Mouse (Mus musculus) stomach, embryonic 15.5 days (tissue): Measurements from ENCODE around the gene Tmeff1. TPM values are rescaled to one million over a fixed set of nuclear protein-coding genes. Genes with fewer than 3 reads are reported as not detected.

Experiments
- ATAC-seq: fragments of 200-750 bp; cut with Nextera tagmentation; 2 replicates; pipeline ENCODE4 v1.8.0; 2017; ENCODE audit warnings: low read depth, moderate number of reproducible peaks, moderate TSS enrichment; ENCODE audit not compliant: insufficient read depth, low FRiP score
- H3K27ac ChIP-seq: fragments of 300-500 bp; sonication (generic); 2 replicates; pipeline ENCODE4 v1.5.1; 2015; ENCODE audit warnings: mild to moderate bottlenecking, inconsistent platforms
- H3K27me3 ChIP-seq: fragments of 300-500 bp; sonication (generic); replicated peaks from 2 replicates; pipeline ENCODE4 v1.6.1; 2015; ENCODE audit warnings: inconsistent platforms
- H3K36me3 ChIP-seq: fragments of 300-500 bp; sonication (generic); 2 replicates; pipeline ENCODE4 v1.6.1; 2015; ENCODE audit warnings: inconsistent platforms
- H3K4me1 ChIP-seq: fragments of 300-500 bp; sonication (generic); 2 replicates; pipeline ENCODE4 v1.6.1; 2015; ENCODE audit warnings: inconsistent platforms
- H3K4me2 ChIP-seq: fragments of 300-500 bp; sonication (generic); 2 replicates; pipeline ENCODE4 v1.6.1; 2015; ENCODE audit warnings: mild to moderate bottlenecking, inconsistent platforms
- H3K4me3 ChIP-seq: fragments of 300-500 bp; sonication (generic); replicated peaks from 2 replicates; pipeline ENCODE4 v1.5.1; 2015; ENCODE audit warnings: inconsistent platforms
- H3K9ac ChIP-seq: fragments of 300-500 bp; sonication (generic); 2 replicates; pipeline ENCODE4 v1.6.1; 2015; ENCODE audit warnings: inconsistent platforms
- H3K9me3 ChIP-seq: fragments of 300-500 bp; sonication (generic); 2 replicates; pipeline ENCODE4 v1.6.1; 2016; ENCODE audit warnings: inconsistent platforms
- WGBS: fragments of 180-500 bp; shearing (Covaris S2); methylation state at CpG from one replicate; pipeline ENCODE4 v1.1.7; 2015; 5-methylcytosine and 5-hydroxymethylcytosine counted together
- polyA plus RNA-seq: library from polyadenylated mRNA; unstranded; fragments of >200 nt; fragmentation: Nextera tagmentation; extraction: Ambion mirVana; gene quantifications from 2 replicates; pipeline ENCODE4 v1.2.1, GENCODE M21; 2015

Gene Tmeff1
- polyA plus RNA-seq, 1 experiment from 2014 or later = 52.2 TPM

DNA sequence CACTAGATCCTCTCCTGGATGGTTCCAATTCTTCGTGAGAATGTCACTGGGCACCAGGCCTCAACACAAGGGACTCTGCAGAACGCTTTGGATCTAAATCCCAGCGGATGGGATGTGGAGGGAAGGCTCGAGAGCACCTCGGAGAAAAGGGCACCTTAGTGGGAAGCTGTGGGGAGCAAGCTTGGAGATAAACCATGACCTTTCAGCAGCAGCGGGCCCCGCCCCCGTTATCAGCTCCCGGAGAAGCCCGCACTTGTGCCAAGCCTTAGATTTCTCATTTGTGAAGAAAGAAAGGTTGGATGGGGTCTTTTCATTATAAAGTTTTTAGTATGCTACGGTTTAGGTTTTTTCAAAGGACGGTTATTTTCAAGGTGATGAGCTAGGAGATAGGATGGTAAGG is 39.0 kb upstream of the Tmeff1 start:
- no peak overlapping the region for H3K4me3 ChIP-seq
- WGBS = 55% methylated on average over 12 of the region's 12 CpGs
- no peak overlapping the region for H3K27ac ChIP-seq
- no peak overlapping the region for H3K9ac ChIP-seq
- ATAC-seq = no peak
- H3K4me1 ChIP-seq = peaks cover 30% of the 10 kb centered on the region
- H3K36me3 ChIP-seq = no peaks in the 10 kb centered on the region
- H3K9me3 ChIP-seq = no peaks in the 10 kb centered on the region
- H3K4me2 ChIP-seq = no peak overlapping the region
- no peaks in the 10 kb centered on the region for H3K27me3 ChIP-seq

DNA sequence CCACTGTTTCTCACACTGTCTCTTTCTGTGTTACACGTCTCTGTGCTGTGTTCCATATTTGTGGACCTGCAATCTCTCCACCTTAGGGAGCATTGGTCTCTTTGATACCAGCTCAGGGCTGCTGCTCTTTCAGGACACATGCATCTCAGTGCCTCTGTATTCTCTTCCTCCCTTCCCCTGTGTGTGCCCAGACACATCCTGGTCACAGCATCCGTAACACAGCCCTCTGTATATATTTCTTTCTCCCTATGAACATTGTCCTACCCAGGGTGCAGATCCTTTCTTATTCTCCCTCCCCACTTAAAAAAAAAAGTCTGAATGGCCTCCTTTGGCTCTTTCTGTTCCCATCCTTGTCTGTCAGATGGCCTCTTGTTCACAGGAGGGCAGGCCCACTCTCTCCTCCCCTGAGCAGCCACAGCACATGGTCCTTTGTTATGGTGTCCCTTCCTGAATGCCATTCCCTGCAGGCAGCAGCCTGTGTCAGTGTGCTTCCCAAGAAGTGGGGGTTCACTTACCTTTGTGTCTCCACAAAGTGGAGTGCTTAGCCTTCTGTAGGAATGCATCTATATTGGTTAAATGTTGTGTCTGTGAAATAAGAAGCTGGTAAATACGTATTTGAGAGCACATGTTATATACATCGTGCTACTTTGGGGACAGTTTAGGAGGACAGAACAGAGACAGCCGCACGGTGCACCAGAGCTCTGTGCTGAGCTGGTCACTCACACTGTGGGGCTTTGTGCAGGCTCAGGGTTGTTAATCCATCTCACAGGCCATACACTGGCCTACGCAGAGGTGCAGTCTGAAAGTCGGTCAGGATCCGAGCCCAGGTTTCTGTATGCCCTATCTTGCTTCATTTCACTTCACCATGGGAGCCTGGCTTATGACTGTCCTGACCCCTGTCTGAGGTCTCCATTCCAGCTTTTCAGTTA is 38.1 kb upstream of the Tmeff1 start:
- Histone ChIP-seq H3K9ac (no peak overlapping the region), H3K36me3 (no peaks in the 10 kb centered on the region), H3K4me1 (peaks cover 25% of the 10 kb centered on the region), H3K27me3 (no peaks in the 10 kb centered on the region), H3K4me3 (no peak overlapping the region), H3K27ac (no peak overlapping the region), H3K9me3 (no peaks in the 10 kb centered on the region), H3K4me2 (no peak overlapping the region)
- 78% methylated on average over 9 of the region's 9 CpGs for WGBS
- ATAC-seq = no peak

DNA sequence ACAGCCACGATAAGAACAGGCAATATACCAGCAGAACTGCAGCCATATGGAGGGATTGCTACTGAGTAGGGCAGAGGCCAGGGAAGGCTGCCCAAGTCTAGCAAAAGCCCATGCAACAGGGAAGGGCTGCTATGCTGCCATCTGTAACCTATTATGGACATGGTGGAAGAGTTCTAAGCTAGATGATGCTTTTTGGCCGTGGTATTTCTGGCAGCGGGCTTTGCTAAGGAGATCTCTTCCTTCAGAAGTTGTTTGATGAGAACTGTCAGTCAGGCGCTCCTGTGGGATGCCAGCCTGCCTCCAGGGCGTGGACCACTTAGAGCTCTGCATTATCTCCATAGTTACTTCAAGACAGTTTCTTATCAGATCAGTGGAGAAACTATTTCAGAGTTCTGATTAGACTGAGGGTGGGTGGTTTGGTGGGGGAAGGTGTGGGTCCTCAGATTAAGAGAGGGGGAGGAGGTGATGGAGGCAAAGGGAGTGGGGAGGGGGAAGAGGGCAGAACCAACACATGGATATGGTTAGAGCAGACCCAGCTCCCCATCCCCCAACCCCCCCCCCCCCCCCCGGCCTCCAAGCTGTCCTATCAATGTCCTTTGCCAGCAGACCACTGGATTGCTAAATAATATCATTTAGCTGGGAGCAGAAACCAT is 36.5 kb upstream of the Tmeff1 start:
- Histone ChIP-seq H3K4me2 (no peak overlapping the region), H3K36me3 (peaks cover 11% of the 10 kb centered on the region; the same call in 1 of the 2 replicates), H3K9ac (no peak overlapping the region), H3K4me1 (peaks cover 11% of the 10 kb centered on the region; the same call in 1 of the 2 replicates), H3K27me3 (no peaks in the 10 kb centered on the region), H3K4me3 (no peak overlapping the region), H3K9me3 (no peaks in the 10 kb centered on the region), H3K27ac (no peak overlapping the region)
- WGBS = 55% methylated on average over 6 of the region's 6 CpGs
- no peak for ATAC-seq

DNA sequence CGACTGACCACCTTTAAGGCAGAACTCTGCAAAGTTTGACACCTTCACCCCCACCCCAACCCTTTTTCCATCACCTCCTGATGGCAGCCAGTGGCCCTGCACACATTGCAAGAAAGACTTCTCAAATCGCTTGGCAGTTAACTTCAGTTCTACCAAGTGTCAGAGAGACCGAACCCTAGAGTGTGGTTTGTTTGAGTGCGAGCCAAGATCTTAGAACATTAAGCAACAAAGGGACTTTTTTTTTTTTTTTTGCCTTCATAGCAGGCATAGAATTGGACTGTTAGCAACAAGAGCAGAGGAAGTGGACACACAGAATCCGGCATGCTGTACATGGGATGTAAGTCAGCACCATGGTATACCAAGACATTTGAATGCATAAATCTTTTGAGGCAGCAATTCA is 35.3 kb upstream of the Tmeff1 start:
- no peak for ATAC-seq
- Histone ChIP-seq H3K9me3 (no peaks in the 10 kb centered on the region), H3K4me3 (no peak overlapping the region), H3K27me3 (no peaks in the 10 kb centered on the region), H3K27ac (no peak overlapping the region), H3K4me1 (peaks cover 11% of the 10 kb centered on the region; the same call in 1 of the 2 replicates), H3K36me3 (peaks cover 13% of the 10 kb centered on the region; the same call in 1 of the 2 replicates), H3K4me2 (no peak overlapping the region), H3K9ac (no peak overlapping the region)
- WGBS = 61% methylated on average over 5 of the region's 5 CpGs

DNA sequence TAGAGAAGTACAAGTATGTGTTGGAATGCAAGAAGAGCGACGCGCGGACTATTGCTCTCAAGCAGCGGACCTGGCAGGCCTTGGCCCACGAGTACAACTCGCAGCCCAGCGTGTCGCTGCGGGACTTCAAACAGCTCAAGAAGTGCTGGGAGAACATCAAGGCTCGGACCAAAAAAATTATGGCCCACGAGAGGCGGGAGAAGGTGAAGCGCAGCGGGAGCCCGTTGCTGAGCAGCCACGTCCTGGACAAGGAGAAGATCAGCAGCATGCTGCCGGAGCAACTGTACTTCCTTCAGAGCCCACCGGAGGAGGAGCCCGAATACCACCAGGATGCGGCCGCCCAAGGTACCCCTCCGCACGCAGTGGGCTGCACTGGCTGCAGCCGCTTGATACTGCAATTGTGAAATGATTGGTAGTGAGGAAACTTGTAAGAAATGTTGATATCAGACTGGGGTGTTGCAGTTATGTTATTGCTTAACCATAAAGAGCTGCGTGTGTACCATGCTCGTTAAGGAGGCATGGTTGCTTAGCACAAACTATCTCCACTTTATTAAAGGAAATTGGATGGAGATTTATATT is 32.4 kb upstream of the Tmeff1 start:
- no peak overlapping the region for H3K4me2 ChIP-seq
- no peaks in the 10 kb centered on the region for H3K27me3 ChIP-seq
- H3K4me1 ChIP-seq = peaks cover 5% of the 10 kb centered on the region; the same call in 1 of the 2 replicates
- 93% methylated on average over 27 of the region's 27 CpGs for WGBS
- H3K36me3 ChIP-seq = peaks cover 13% of the 10 kb centered on the region; the same call in 1 of the 2 replicates
- no peak for ATAC-seq
- no peak overlapping the region for H3K9ac ChIP-seq
- no peak overlapping the region for H3K4me3 ChIP-seq
- no peak overlapping the region for H3K27ac ChIP-seq
- no peaks in the 10 kb centered on the region for H3K9me3 ChIP-seq

DNA sequence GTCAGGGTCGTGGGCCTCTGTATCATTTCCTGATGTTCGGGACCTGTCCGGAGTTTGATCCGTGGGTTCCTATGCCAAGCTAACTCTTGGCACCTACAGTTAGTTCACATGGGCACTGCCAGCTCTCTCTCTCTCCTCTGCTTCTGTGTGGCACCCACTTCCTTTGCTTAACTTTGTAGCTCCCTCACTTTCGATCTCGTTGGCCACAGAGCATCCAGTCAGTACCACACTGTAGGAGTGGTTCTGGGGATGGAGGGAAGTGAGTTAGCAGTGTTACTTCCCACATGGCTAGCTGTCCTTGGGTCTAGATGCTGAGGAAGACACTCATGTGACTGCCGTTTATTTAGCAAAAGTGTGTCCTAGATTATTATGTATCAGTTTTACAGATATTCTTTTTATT is 30.8 kb upstream of the Tmeff1 start:
- Histone ChIP-seq H3K9ac (no peak overlapping the region), H3K9me3 (no peaks in the 10 kb centered on the region), H3K4me3 (no peak overlapping the region), H3K27ac (no peak overlapping the region), H3K4me1 (no peaks in the 10 kb centered on the region), H3K4me2 (no peak overlapping the region), H3K27me3 (no peaks in the 10 kb centered on the region), H3K36me3 (peaks cover 13% of the 10 kb centered on the region; the same call in 1 of the 2 replicates)
- WGBS = 83% methylated on average over 7 of the region's 7 CpGs
- ATAC-seq = no peak

DNA sequence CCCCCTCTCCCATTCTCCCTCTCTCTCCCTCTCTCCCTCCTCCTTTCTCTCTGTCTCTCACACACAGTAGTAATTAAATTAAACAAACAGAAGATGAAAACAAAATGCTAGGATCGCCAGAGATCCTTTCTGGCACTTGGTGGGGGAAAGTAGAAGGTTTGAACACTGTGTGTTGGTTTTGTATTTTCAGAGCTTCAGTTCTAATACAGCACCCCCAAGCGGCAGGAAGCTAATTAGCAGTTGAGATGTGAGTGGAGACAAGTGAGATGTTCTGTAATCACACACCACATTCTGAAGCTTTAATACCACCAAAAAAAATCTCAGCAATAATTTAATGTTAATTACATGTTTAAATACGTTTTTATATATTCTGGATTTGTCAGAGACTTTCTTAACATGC is 29.2 kb upstream of the Tmeff1 start:
- H3K9me3 ChIP-seq = no peaks in the 10 kb centered on the region
- H3K9ac ChIP-seq = no peak overlapping the region
- H3K36me3 ChIP-seq = peaks cover 13% of the 10 kb centered on the region; the same call in 1 of the 2 replicates
- no peaks in the 10 kb centered on the region for H3K27me3 ChIP-seq
- H3K4me1 ChIP-seq = no peaks in the 10 kb centered on the region
- no peak overlapping the region for H3K4me3 ChIP-seq
- 22% methylated on average over 3 of the region's 3 CpGs for WGBS
- H3K4me2 ChIP-seq = no peak overlapping the region
- no peak for ATAC-seq
- H3K27ac ChIP-seq = no peak overlapping the region

DNA sequence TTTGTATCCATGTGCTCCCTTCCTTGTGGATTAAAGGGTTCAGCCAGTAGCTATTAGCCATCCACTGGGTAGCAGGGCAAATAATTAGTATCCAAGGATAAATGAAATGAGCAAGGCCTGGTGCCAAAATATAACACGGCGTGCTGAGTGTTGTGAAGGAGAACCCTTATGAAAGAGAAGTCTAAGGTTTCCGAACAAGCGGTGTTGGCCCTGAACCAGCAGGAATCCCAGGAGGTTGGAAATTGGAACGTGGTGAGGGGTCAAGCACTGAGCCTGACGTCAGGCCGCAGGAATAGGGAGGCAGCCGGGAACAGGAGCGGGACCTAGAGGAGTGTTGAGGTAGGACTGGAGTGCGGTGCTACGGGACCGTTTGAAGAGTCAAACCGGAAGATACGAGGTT is 25.3 kb upstream of the Tmeff1 start:
- ATAC-seq = no peak
- WGBS = 85% methylated on average over 14 of the region's 14 CpGs
- Histone ChIP-seq H3K36me3 (no peaks in the 10 kb centered on the region), H3K9me3 (no peaks in the 10 kb centered on the region), H3K4me2 (no peak overlapping the region), H3K27me3 (no peaks in the 10 kb centered on the region), H3K4me1 (no peaks in the 10 kb centered on the region), H3K27ac (no peak overlapping the region), H3K9ac (no peak overlapping the region), H3K4me3 (no peak overlapping the region)

DNA sequence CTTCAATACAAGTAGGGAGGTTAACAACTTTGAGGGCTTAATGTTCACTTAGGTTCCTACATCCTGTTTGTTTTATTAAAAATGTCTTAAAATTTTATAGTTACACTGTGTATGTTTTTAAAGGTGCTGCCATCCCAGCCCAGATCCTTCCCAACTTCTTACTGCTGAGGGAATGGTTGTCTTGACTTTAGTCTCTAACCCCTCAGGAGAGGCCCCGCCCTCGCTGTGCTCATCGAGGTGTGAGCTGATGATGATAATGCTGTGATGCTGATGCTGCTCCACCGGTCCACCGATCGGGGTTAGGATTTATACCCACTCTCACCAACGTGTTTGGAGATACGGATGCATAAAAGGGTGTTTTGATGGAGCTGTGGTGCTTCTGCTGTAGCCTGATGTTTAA is 23.1 kb upstream of the Tmeff1 start:
- Histone ChIP-seq H3K4me3 (no peak overlapping the region), H3K4me2 (no peak overlapping the region), H3K27me3 (no peaks in the 10 kb centered on the region), H3K27ac (no peak overlapping the region), H3K9ac (no peak overlapping the region), H3K4me1 (no peaks in the 10 kb centered on the region), H3K9me3 (no peaks in the 10 kb centered on the region), H3K36me3 (no peaks in the 10 kb centered on the region)
- ATAC-seq = no peak
- 88% methylated on average over 8 of the region's 8 CpGs for WGBS

DNA sequence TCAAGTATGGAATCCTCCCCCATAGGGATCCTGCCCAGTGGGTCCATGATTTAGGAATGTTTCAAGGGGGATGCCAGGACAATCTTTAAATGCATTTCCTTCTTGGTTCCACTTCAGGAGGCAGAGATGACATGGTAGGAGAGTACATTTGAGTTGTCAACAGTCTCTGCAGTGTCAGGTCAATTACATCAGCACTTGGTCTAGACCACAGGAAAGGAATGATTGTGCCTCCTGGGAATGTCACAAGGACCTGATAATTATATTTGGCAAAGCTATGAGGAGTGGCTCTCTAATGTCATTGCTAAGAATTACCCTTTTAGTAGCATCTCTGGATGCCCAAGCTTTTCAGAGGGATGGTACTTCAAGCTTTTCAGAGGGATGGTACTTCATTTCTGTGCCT is 20.0 kb upstream of the Tmeff1 start:
- Histone ChIP-seq H3K4me3 (no peak overlapping the region), H3K27ac (no peak overlapping the region), H3K4me1 (no peaks in the 10 kb centered on the region), H3K9ac (no peak overlapping the region), H3K27me3 (no peaks in the 10 kb centered on the region), H3K36me3 (no peaks in the 10 kb centered on the region), H3K9me3 (no peaks in the 10 kb centered on the region), H3K4me2 (no peak overlapping the region)
- no peak for ATAC-seq

DNA sequence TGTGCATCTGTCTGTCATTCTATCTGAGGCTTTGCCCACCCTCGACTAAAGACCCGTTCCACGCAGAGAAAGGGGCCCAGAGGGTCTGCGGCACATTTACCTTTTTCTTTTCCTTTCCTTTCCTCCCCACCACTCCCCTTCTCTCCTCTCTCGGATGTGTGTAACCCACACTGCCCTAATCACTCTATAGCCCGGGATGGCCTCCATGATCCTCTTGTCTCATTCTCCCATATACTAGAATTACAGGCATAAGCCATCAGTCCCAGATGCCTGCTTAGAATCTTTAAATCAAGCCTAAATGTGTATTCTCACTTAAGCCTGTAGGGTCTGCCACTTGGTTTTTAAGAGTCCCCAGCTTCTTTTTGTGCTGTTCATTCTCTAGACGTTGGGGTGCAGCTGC is 8.6 kb upstream of the Tmeff1 start:
- no peaks in the 10 kb centered on the region for H3K4me1 ChIP-seq
- H3K4me2 ChIP-seq = no peak overlapping the region
- H3K9me3 ChIP-seq = no peaks in the 10 kb centered on the region
- no peak overlapping the region for H3K9ac ChIP-seq
- H3K27ac ChIP-seq = no peak overlapping the region
- no peaks in the 10 kb centered on the region for H3K36me3 ChIP-seq
- ATAC-seq = no peak
- 82% methylated on average over 7 of the region's 7 CpGs for WGBS
- no peak overlapping the region for H3K4me3 ChIP-seq
- no peaks in the 10 kb centered on the region for H3K27me3 ChIP-seq

DNA sequence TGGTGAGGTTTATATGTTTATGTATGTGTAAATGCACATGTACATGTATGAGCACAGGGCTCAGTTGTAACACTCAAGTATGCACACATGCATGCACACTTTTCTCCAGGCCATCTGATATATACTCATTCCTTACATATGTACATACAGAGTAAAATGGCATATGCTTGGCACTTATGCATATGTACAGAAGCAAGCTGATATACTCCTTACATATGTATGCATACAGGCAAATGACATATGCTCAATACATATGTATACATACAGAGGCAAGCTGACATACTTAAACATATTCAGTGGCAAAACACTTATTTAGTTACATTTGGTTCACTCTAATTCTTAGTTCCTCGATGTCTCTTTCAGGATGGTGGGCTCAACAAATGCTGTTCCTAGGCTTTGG is 7.1 kb upstream of the Tmeff1 start:
- Histone ChIP-seq H3K4me1 (no peaks in the 10 kb centered on the region), H3K9me3 (no peaks in the 10 kb centered on the region), H3K27ac (no peak overlapping the region), H3K4me2 (no peak overlapping the region), H3K9ac (no peak overlapping the region), H3K4me3 (no peak overlapping the region), H3K36me3 (no peaks in the 10 kb centered on the region), H3K27me3 (no peaks in the 10 kb centered on the region)
- no peak for ATAC-seq
- WGBS = 86% methylated on average over 1 of the region's 1 CpGs
